In genomic region chr8:85035728-85036310, GRCm38 (mm10) we compare ENCODE assay signal across 8 mouse cellular contexts. TPM values are rescaled to one million over a fixed set of nuclear protein-coding genes. Genes with fewer than 3 reads are reported as not detected.
DNase-seq lines count a peak whose midpoint lies in the region; ATAC-seq and TF ChIP-seq lines count a peak whose summit lies in the region.

No protein-coding gene starts in this region.

- peaks cover 25% of the 10 kb centered on the region for H3K4me1 ChIP-seq in hindbrain, embryonic 14.5 days (replicated peaks; ENCODE audit: control insufficient read depth, insufficient read depth, low read length)
- H3K4me1 ChIP-seq in liver, embryonic 13.5 days (replicated peaks): peaks cover 64% of the 10 kb centered on the region
- peaks cover 6% of the 10 kb centered on the region; the same call in 1 of the 2 replicates for H3K4me1 ChIP-seq in small intestine, adult 2 months (ENCODE audit: control insufficient read depth, insufficient read depth, insufficient read length, low read length)

- H3K4me2 ChIP-seq in hindbrain, embryonic 14.5 days (replicated peaks): peak overlapping the region; percentile 91
- peak overlapping the region; percentile 93 for H3K4me2 ChIP-seq in liver, embryonic 13.5 days

- TF ChIP-seq POLR2A in small intestine, adult 2 months (IDR thresholded peaks at IDR 0.05; ENCODE audit: low read depth, low read length): no peak

- no peaks in the 10 kb centered on the region for H3K27me3 ChIP-seq in hindbrain, embryonic 14.5 days (ENCODE audit: control insufficient read depth, insufficient read depth, low read length)
- H3K27me3 ChIP-seq in liver, embryonic 13.5 days: no peaks in the 10 kb centered on the region
- no peaks in the 10 kb centered on the region for H3K27me3 ChIP-seq in small intestine, adult 2 months (ENCODE audit: control insufficient read depth, insufficient read depth, low read length)

- peak overlapping the region; percentile 73 for H3K4me3 ChIP-seq in hindbrain, embryonic 14.5 days (replicated peaks; ENCODE audit: low read length)
- H3K4me3 ChIP-seq in liver, embryonic 13.5 days (replicated peaks): peak overlapping the region; percentile 86
- H3K4me3 ChIP-seq in small intestine, adult 2 months (ENCODE audit: low read depth, low read length): peak overlapping the region; percentile 79

- H3K9ac ChIP-seq in hindbrain, embryonic 14.5 days: peak overlapping the region; percentile 86
- H3K9ac ChIP-seq in liver, embryonic 13.5 days: peak overlapping the region; percentile 81

- DNase-seq in ovary, postnatal 36 days (ENCODE audit: low spot score): peak; percentile 26
- no peak for DNase-seq in ovary, postnatal 14 days (ENCODE audit: low spot score)
- peak; percentile 30 for DNase-seq in hindbrain, embryonic 14.5 days (ENCODE audit: low spot score)
- DNase-seq in liver, embryonic 13.5 days: peak; percentile 27
- no peak for DNase-seq in urinary bladder, postnatal 25 days (ENCODE audit: low spot score)
- no peak for DNase-seq in right cerebral cortex, postnatal 14 days

- H3K36me3 ChIP-seq in hindbrain, embryonic 14.5 days (replicated peaks; ENCODE audit: control insufficient read depth, insufficient read depth): peaks cover 32% of the 10 kb centered on the region
- peaks cover 45% of the 10 kb centered on the region for H3K36me3 ChIP-seq in liver, embryonic 13.5 days
- H3K36me3 ChIP-seq in small intestine, adult 2 months (ENCODE audit: control insufficient read depth, insufficient read depth, low read length): peaks cover 20% of the 10 kb centered on the region

- 0 out of 2 replicates have a peak, but pooled peaks have one; percentile 12 for ATAC-seq in common myeloid progenitor, adult 5-6 weeks (replicated peaks; ENCODE audit: low read depth, poor library complexity, severe bottlenecking)
- ATAC-seq in hindbrain, embryonic 14.5 days (ENCODE audit: low FRiP score): no peak
- ATAC-seq in liver, embryonic 13.5 days (ENCODE audit: low read depth): 0 out of 2 replicates have a peak, but pooled peaks have one; percentile 8

- TF ChIP-seq CTCF in small intestine, adult 2 months (IDR thresholded peaks at IDR 0.05; ENCODE audit: extremely low read depth, insufficient read length, insufficient replicate concordance, low read depth, low read length): no peak

- WGBS in hindbrain, embryonic 14.5 days: under 1% methylated on average over 15 of the region's 15 CpGs
- under 1% methylated on average over 15 of the region's 15 CpGs for WGBS in liver, embryonic 13.5 days (ENCODE audit: insufficient replicate concordance)
- under 1% methylated on average over 15 of the region's 15 CpGs for WGBS in small intestine, adult 2 months

- peak overlapping the region; percentile 75; the same call in 1 of the 2 replicates for H3K27ac ChIP-seq in hindbrain, embryonic 14.5 days
- peak overlapping the region; percentile 88 for H3K27ac ChIP-seq in liver, embryonic 13.5 days
- H3K27ac ChIP-seq in small intestine, adult 2 months (ENCODE audit: insufficient read depth, low read depth, low read length): peak overlapping the region; percentile 84

- no peaks in the 10 kb centered on the region for H3K9me3 ChIP-seq in hindbrain, embryonic 14.5 days (ENCODE audit: control insufficient read depth, low read length)
- H3K9me3 ChIP-seq in liver, embryonic 13.5 days (replicated peaks): no peaks in the 10 kb centered on the region

RNA-seq across cellular contexts. Expression of gene Tnpo2, which starts 0.9 kb away (rescaled TPM):
- total RNA-seq in common myeloid progenitor, adult 5-6 weeks (2017): 15.5 and 23.2 TPM in 2 replicates
- 42.4 and 46.4 TPM in 2 replicates for polyA plus RNA-seq in hindbrain, embryonic 14.5 days (2014; fragmentation: Nextera tagmentation; extraction: Ambion mirVana)
- 24.0 and 28.2 TPM in 2 replicates for polyA plus RNA-seq in liver, embryonic 13.5 days (2015; fragmentation: Nextera tagmentation; extraction: Ambion mirVana)
- 19.8 and 32.0 TPM in 2 replicates for polyA plus RNA-seq in small intestine, adult 2 months (2012; rRNA removed)

RNA-seq across cellular contexts. Expression of gene Trir, which starts 9.2 kb away (rescaled TPM):
- total RNA-seq in common myeloid progenitor, adult 5-6 weeks (2017): 202 and 410 TPM in 2 replicates
- polyA plus RNA-seq in hindbrain, embryonic 14.5 days (2014; fragmentation: Nextera tagmentation; extraction: Ambion mirVana): 162 and 165 TPM in 2 replicates
- 83.1 and 91.4 TPM in 2 replicates for polyA plus RNA-seq in liver, embryonic 13.5 days (2015; fragmentation: Nextera tagmentation; extraction: Ambion mirVana)
- polyA plus RNA-seq in small intestine, adult 2 months (2012; rRNA removed): 82.6 and 135 TPM in 2 replicates

RNA-seq across cellular contexts. Expression of gene Asna1, which starts 10.7 kb away (rescaled TPM):
- total RNA-seq in common myeloid progenitor, adult 5-6 weeks (2017): 52.3 and 52.6 TPM in 2 replicates
- polyA plus RNA-seq in hindbrain, embryonic 14.5 days (2014; fragmentation: Nextera tagmentation; extraction: Ambion mirVana): 121 and 137 TPM in 2 replicates
- 80.1 and 81.5 TPM in 2 replicates for polyA plus RNA-seq in liver, embryonic 13.5 days (2015; fragmentation: Nextera tagmentation; extraction: Ambion mirVana)
- 71.8 and 128 TPM in 2 replicates for polyA plus RNA-seq in small intestine, adult 2 months (2012; rRNA removed)

RNA-seq across cellular contexts. Expression of gene Best2, which starts 21.5 kb away (rescaled TPM):
- total RNA-seq in common myeloid progenitor, adult 5-6 weeks (2017): not detected in 2 replicates
- not detected in 2 replicates for polyA plus RNA-seq in hindbrain, embryonic 14.5 days (2014; fragmentation: Nextera tagmentation; extraction: Ambion mirVana)
- not detected in 2 replicates for polyA plus RNA-seq in liver, embryonic 13.5 days (2015; fragmentation: Nextera tagmentation; extraction: Ambion mirVana)
- polyA plus RNA-seq in small intestine, adult 2 months (2012; rRNA removed): 0.33 TPM in 1 of 2 replicates, not detected in the other

RNA-seq across cellular contexts. Expression of gene Fbxw9, which starts 24.0 kb away (rescaled TPM):
- 3.9 and 8.4 TPM in 2 replicates for total RNA-seq in common myeloid progenitor, adult 5-6 weeks (2017)
- 63.0 and 68.9 TPM in 2 replicates for polyA plus RNA-seq in hindbrain, embryonic 14.5 days (2014; fragmentation: Nextera tagmentation; extraction: Ambion mirVana)
- 8.7 and 9.0 TPM in 2 replicates for polyA plus RNA-seq in liver, embryonic 13.5 days (2015; fragmentation: Nextera tagmentation; extraction: Ambion mirVana)
- 36.4 and 52.5 TPM in 2 replicates for polyA plus RNA-seq in small intestine, adult 2 months (2012; rRNA removed)

Comparison
In these comparisons a context has a peak if more than half of its experiments do, and no peak if none do; other contexts are left out.
1. DNase-seq: peak in ovary, postnatal 36 days (single experiment), hindbrain, embryonic 14.5 days (single experiment) and liver, embryonic 13.5 days (single experiment); none in ovary, postnatal 14 days (single experiment), urinary bladder, postnatal 25 days (single experiment) and right cerebral cortex, postnatal 14 days (single experiment).
2. Peak in every context shown above with its lines, with median percentiles within 50 percentile points of each other: H3K27ac ChIP-seq and H3K4me3 ChIP-seq.